Mouse (Mus musculus): ENCODE results near the gene Kif5c.

Gene Kif5c

DNA sequence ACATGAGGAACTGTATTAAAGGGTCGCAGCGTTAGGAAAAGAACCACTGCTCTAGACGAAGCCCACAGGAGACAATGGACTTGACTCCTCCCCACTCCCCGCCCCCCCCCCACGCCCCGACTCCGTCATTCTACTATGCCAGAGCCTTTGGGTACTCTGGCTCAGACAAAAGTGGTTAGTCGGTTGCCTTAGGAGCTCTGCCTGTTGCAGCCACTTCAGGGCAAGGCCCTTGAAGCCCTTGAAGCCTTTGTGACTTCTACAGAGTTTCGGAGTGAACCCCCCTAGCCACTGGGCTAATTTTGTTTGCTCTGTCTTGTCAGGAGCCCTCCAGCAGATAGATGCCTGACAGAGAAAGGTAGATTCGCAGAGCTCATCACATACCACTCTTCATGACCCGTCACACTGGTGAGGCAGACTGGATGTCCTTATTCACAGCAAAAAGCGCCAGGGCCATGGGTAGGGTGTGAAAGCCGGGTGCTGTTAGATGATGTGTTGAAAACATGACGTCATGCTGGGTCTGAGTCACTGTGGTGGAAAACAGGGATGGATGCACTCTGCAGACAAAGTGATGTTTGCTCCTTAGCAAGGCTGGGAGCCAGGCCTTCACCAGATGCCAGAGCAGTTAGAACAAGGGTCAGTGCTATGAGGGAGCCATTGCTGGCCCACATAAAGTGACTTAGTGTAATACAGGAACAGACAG lies 178.5 kb downstream of the Kif5c start:
- DNase-seq = no peak

DNA sequence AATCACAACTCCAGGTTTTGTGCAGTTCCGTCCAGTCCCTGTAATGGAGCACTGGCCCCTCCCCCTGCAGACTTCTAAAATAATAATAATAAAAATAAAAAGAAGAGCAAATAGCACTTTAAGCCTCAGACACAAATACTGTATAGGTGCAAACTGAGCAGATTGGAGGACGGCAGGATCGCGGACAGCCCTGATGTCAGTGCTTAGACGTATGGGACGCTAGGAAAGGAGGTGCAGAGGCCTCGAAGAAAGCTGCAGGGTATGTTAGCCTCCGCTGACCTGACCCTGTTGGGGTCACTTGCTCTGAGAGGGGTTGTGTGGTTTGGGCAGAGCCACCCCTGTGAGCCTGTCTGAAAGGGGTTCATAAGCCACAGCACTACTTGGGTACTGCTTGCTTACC lies 185.3 kb downstream of the Kif5c start:
- no peak for DNase-seq

DNA sequence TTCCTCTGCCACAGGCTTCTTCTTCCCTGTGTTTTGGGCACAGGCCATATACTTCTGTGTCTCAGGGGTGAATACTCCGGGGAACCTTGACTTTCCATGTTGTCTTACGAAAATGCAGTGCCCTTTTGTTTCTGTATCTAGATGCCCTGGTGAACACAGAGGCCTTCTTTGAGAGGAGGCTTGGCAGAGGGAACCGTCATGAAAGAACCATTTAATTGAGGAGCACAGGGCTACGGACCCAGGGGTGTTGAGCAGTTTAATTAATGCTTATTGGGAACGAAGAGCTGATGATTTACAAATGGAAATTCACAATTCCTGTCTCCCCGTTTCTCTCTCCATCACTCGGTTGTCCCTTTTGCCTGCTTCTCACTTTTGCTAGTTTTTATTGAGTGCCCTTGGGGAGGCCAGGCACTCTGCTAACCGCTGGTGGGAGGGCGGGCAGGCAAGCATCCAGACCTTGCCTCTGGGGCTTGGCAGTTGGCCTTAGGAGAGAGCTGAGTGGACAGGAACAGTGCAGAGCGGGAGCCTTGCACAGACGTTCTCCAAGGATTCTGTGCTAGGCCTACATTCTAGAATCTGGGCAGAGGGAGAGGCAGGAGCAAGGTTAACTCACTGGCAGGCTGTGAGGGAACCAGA lies 186.8 kb downstream of the Kif5c start:
- no peak for DNase-seq

DNA sequence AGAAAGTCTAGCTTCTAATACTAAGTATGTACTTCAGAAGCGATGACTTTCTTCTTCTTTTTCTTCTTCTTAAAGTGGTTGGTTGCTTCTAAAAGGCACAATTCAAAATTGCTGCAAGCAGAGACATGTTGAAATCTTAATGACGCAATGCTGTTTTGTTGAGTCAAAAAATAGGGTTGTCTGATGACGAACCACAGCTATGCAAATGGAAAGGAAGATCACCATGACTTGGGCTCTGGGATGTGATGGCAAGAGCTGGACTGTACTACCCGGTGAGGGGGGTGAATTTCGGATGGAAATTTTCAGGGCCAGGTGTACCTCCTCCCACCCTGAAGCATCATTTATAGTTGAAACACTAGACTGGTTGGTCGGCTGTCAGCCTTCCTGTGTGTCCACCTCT lies 190.4 kb downstream of the Kif5c start:
- no peak for DNase-seq

DNA sequence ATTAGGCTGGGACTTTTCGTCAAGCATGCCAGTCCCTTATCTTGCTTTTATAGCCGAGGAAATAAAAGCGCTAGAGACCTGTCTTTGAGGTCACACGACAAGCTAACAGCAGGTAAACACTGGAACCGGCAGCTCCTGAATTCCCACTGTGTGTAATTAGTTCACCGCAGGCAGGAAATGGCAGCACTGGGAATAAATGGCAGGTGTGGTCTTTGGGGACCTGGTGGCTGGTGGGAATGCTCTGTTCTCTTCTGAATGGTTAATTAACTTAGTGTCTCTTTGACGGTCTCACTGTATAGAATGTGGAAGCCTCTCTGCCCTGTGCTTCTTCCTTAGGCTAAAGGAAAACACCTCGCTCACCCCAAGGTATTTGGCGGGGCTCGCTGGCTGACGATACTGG lies 192.3 kb downstream of the Kif5c start:
- no peak for DNase-seq

DNA sequence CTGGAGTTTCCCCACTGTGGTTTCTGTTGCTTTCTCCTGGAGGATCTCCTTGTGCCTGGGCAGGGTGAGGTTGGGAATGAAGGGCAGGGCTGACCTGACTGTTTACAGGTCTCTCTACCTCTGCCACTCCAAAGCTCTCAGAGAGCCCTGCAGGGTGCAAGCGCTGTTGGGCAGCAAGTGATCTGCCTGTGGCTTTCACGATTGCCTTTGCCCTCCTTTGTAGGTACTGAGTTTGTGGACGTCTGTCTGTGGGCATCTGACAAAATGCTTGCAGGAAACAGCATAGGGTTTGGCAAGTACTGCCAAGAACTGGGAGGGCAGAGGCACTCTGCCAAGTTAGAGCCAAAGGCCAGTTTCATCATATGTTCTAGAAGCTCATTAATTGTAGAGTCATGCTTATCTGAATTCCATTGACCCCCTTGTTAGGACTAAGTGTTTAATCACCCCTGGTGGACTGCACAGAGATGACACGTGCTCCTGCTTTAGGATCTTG lies 192.8 kb downstream of the Kif5c start:
- peak; percentile 67 for DNase-seq

DNA sequence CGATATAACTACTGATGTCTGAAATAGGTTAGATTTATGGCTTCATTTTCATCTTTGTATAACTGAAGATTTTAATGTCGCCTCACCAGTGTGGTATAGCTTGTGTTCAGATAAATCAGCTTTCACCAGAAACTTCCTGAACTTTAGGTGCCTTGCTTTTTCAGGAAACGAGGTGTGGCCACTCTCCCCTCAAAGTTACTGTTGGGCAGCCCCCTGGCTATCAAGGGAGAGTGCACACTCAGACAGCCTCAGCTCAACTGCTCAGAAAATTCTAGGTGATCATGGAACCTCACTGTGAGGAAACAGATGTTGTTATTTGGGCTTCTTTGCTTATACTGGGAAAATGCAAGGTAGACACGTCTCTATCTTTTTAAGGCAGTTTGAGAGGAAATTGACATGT lies 194.1 kb downstream of the Kif5c start:
- DNase-seq = no peak

DNA sequence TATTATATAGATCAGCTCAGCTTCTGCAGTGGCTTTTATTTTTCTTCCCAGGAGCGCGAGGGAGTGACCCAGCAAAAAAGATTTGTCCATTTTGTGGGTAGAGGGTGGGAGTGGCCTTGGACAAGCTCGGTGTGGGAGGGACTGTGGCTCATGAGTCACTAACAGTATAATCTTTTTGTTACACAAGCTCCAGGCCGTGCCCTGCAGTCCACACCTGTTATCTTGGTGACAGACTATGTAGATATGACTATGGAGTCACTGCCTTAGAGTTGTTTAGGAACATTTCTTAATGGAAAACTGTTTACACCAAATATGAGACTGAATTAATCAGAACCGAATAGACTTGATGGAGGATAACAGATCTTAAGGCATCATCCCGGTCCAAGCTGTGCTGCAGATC lies 194.9 kb downstream of the Kif5c start:
- no peak for DNase-seq

DNA sequence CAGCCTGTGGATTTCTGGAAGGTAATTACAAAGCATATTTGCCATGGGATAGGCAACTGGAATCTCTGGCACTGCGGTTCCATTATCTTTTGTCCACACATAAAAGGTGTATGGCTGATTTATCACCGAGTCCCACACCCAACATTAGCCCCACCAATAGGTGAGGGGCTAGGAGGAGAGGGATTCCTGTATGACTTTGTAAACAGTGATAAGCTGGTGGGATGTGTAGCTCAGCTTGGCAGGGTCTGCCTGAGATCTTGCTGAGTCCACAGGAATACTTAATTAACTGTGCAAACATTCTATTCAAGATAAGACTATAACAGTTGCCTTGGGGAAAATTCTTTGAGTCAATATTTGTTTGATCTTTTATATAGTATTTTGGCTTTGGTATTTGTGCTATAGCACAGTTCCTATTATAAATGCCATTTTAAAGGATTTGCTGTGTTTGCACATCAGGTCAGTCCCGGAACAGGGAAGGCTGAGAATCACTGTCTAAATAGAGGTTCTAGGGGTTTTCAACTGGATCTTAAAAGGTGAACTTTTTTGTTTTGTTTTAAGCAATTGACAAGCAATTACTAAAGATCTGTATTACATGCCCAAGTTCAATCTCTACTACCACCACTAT lies 196.7 kb downstream of the Kif5c start:
- no peak for DNase-seq

DNA sequence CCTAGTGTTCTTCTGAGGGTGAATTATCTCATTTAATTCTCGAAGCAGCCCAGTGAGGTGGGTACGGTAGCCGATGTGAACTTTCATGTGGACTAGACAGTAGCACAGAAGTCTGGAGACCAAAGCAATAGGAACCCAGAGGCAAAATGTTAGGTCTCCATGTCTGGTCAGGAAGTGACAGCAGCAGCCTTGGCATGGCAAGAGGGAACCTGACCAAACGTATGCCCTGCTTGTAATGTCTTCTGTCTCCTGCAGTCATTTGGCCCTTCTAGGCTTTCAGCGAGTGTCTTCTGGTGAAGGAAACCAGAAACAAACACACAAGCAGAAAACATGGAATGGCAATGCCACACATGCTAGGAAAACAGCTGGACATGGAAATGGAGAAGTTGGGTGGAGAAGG lies 197.5 kb downstream of the Kif5c start:
- no peak for DNase-seq

DNA sequence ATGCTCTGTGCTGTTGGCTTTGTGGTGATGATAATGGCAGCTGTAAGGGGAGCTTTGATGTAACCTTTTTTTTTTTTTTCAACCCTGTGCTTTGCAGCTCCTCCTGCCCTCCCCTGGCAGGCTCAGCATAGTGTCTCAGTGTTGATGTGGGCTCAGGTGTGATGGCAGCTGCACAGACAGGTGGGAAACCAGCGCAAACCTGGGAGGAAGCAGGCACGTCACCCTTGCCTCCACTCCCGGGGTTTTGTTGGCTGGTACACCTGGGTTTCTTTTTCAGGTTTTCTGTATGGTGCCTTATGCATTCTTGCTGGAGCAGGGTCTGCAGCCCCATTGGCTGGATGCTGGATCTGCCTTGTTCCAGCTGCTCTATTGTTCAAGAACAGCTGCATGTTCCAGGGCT lies 198.1 kb downstream of the Kif5c start:
- no peak for DNase-seq

DNA sequence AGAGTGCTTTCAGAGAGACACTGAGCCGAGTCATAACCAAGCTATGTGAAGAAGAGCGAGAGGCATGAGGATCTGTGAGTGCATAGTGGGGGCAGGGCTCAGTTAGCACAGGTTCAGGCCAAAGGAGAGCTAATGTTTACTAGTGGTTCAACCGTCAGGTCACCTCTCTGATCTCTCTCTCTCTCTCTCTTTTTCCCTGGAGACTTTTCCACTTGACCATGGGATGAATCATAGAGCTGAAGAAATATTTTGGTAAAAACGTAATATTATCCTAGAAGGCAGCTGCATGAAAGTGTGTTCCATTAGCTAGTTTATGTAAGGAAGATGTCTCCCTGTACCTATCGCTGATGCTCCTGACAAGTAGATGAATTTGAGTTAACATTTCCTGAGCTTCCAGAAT lies 199.0 kb downstream of the Kif5c start:
- no peak for DNase-seq

DNA sequence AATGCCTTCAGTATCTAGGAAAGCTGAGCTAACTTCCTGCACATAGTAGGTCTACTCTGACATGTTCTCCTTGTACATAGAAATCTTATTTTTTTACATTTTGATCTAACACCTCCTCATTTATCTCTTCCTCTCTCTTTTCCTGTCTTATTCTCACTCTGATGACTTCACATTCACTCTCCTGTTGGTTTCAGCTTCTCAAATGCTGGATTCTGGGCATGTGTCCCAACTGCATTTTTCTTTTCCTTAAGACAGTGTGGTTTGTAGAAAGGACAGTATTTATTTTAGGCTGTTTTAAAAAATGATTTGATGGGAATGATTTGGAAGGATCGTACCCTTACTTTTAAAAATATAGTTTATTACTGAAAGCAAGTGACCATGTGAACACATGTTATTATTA lies 203.2 kb downstream of the Kif5c start:
- DNase-seq = no peak

All from cerebellum, adult 9-10 months (tissue).